ENCODE assay signal across 11 mouse cellular contexts in the genomic region with DNA sequence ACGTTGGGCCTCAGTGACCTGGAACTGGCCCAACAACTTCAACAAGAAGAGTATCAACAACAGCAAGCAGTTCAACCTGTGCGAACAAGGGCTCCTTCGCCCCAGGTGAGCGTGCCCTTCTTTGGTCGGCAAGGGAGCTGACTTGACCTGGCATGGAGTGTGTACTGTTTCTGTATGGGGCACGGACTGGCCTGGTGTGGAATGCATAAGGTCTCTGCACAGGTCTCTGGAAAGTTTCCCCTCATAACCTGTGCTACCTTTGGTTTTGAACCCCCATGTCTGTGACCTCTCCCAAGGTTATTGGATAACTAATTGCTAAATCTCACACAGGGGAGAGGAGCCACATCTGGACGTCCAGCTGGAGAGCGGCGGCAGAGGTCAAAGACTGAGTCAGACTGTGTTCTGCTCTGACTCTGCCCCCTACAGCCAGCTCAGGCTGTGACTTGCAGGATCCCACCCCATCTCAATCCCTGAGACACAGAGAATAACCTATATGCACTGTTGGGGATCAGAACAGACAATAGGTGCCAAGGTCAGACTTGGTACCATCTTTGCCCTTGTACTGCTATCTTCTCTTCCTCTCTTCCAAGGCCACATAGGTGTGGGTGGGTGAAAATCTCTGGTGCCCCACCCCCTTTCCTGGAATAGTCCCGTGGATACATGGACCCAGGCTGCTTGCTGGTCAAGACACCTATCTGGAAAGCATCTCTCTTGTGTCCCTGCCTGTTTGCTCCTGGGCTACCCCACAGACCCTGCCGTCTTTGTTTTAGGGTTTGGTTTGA. TPM values are rescaled to one million over a fixed set of nuclear protein-coding genes. Genes with fewer than 3 reads are reported as not detected.
DNase-seq lines count a peak whose midpoint lies in the region; ATAC-seq lines count a peak whose summit lies in the region.
"Had no signal": no experiment of that assay in that cellular context is flagged by ENCODE, and none has a peak within 500 bp of the region (broad histone marks: within the 10 kb centered on the region; RNA-seq: fewer than 3 reads in every experiment).

No protein-coding gene starts in this region.

- H3K27me3 ChIP-seq in liver, embryonic 13.5 days, result no peaks in the 10 kb centered on the region
- H3K27me3 ChIP-seq: midbrain, embryonic 12.5 days had no signal

- WGBS in liver, embryonic 13.5 days (ENCODE audit: insufficient replicate concordance), result 69% methylated on average over 11 of the region's 11 CpGs

- H3K36me3 ChIP-seq in liver, embryonic 13.5 days, result peaks cover 50% of the 10 kb centered on the region

- no peaks in the 10 kb centered on the region for H3K9me3 ChIP-seq in liver, embryonic 13.5 days (replicated peaks)
- H3K9me3 ChIP-seq: midbrain, embryonic 12.5 days had no signal

- H3K4me3 ChIP-seq in liver, embryonic 13.5 days (replicated peaks), result no peak overlapping the region
- H3K4me3 ChIP-seq: midbrain, embryonic 12.5 days had no signal

- H3K4me2 ChIP-seq in liver, embryonic 13.5 days, result no peak overlapping the region
- H3K4me2 ChIP-seq: midbrain, embryonic 12.5 days had no signal

- no peak overlapping the region; the same call in 1 of the 2 replicates for H3K9ac ChIP-seq in liver, embryonic 13.5 days
- H3K9ac ChIP-seq: midbrain, embryonic 12.5 days had no signal

- peak overlapping the region; percentile 49; the same call in 1 of the 2 replicates for H3K27ac ChIP-seq in liver, embryonic 13.5 days
- H3K27ac ChIP-seq: midbrain, embryonic 12.5 days had no signal

- H3K4me1 ChIP-seq in liver, embryonic 13.5 days (replicated peaks), result peaks cover 54% of the 10 kb centered on the region
- H3K4me1 ChIP-seq: midbrain, embryonic 12.5 days had no signal

- DNase-seq in adrenal gland, adult 2 months, result peak; percentile 70
- DNase-seq in adrenal gland, postnatal 4 days (ENCODE audit: low spot score in 2 of 2), result no peak
- DNase-seq in lung, adult 18-20 months, result peak; percentile 45 to 62
- DNase-seq in lung, postnatal 25 days (ENCODE audit: low spot score), result no peak
- no peak for DNase-seq in liver, embryonic 13.5 days
- DNase-seq in layer of hippocampus, adult 11-12 months (ENCODE audit: low spot score), result no peak
- no peak for DNase-seq in thymus, postnatal 25 days
- DNase-seq: cerebellum, adult 2 months had no signal

- ATAC-seq in erythroid progenitor cell, adult 5-6 weeks (replicated peaks; ENCODE audit: low FRiP score, poor library complexity, severe bottlenecking), result peak; percentile 28; the same call in 1 of the 2 replicates
- ATAC-seq in liver, embryonic 13.5 days (ENCODE audit: low read depth), result peak; percentile 38; the same call in 1 of the 2 replicates

RNA-seq across cellular contexts. Expression of a gene that starts 11.5 kb away (rescaled TPM):
- total RNA-seq in adrenal gland, adult 2 months (2021), result 1 to 10 TPM; 1.2 to 2.5 TPM
- polyA plus RNA-seq in adrenal gland, adult 2 months (2012; rRNA removed), result 0.88 and 1.3 TPM in 2 replicates
- total RNA-seq in adrenal gland, postnatal 4 days (2021), result 1 to 10 TPM; 1.1 to 1.3 TPM
- 0.84 and 1.1 TPM in 2 replicates for total RNA-seq in erythroid progenitor cell, adult 5-6 weeks (2015; ENCODE audit: low replicate concordance)
- total RNA-seq in erythroid progenitor cell, adult 5-6 weeks (2017; ENCODE audit: low replicate concordance), result not detected in 2 replicates
- 3.0 and 3.1 TPM in 2 replicates for polyA plus RNA-seq in liver, embryonic 13.5 days (2015; fragmentation: Nextera tagmentation; extraction: Ambion mirVana)

RNA-seq across cellular contexts. Expression of a gene that starts 13.6 kb away (rescaled TPM):
- total RNA-seq in adrenal gland, adult 2 months (2021), result 10 to 100 TPM; 26.3 to 31.1 TPM
- 14.1 and 15.4 TPM in 2 replicates for polyA plus RNA-seq in adrenal gland, adult 2 months (2012; rRNA removed)
- total RNA-seq in adrenal gland, postnatal 4 days (2021), result 10 to 100 TPM; 31.6 to 32.7 TPM
- 5.9 and 7.6 TPM in 2 replicates for total RNA-seq in erythroid progenitor cell, adult 5-6 weeks (2015; ENCODE audit: low replicate concordance)
- total RNA-seq in erythroid progenitor cell, adult 5-6 weeks (2017; ENCODE audit: low replicate concordance), result 7.2 and 8.4 TPM in 2 replicates
- 8.6 and 11.0 TPM in 2 replicates for polyA plus RNA-seq in liver, embryonic 13.5 days (2015; fragmentation: Nextera tagmentation; extraction: Ambion mirVana)

RNA-seq across cellular contexts. Expression of a gene that starts 14.4 kb away (rescaled TPM):
- 100 to 1,000 TPM; 131 to 139 TPM for total RNA-seq in adrenal gland, adult 2 months (2021)
- 209 and 296 TPM in 2 replicates for polyA plus RNA-seq in adrenal gland, adult 2 months (2012; rRNA removed)
- 100 to 1,000 TPM; 127 to 130 TPM for total RNA-seq in adrenal gland, postnatal 4 days (2021)
- 27.8 and 38.6 TPM in 2 replicates for total RNA-seq in erythroid progenitor cell, adult 5-6 weeks (2015; ENCODE audit: low replicate concordance)
- total RNA-seq in erythroid progenitor cell, adult 5-6 weeks (2017; ENCODE audit: low replicate concordance), result 19.0 and 36.1 TPM in 2 replicates
- polyA plus RNA-seq in liver, embryonic 13.5 days (2015; fragmentation: Nextera tagmentation; extraction: Ambion mirVana), result 17.0 and 18.6 TPM in 2 replicates

RNA-seq across cellular contexts. Expression of a gene that starts 19.1 kb away (rescaled TPM):
- 100 to 1,000 TPM; 224 to 263 TPM for total RNA-seq in adrenal gland, adult 2 months (2021)
- polyA plus RNA-seq in adrenal gland, adult 2 months (2012; rRNA removed), result 78.7 and 99.1 TPM in 2 replicates
- 100 to 1,000 TPM; 145 to 147 TPM for total RNA-seq in adrenal gland, postnatal 4 days (2021)
- total RNA-seq in erythroid progenitor cell, adult 5-6 weeks (2015; ENCODE audit: low replicate concordance), result 72.1 and 81.3 TPM in 2 replicates
- 35.4 and 49.5 TPM in 2 replicates for total RNA-seq in erythroid progenitor cell, adult 5-6 weeks (2017; ENCODE audit: low replicate concordance)
- polyA plus RNA-seq in liver, embryonic 13.5 days (2015; fragmentation: Nextera tagmentation; extraction: Ambion mirVana), result 113 and 125 TPM in 2 replicates

RNA-seq across cellular contexts. Expression of a gene that starts 44.5 kb away (rescaled TPM):
- total RNA-seq in adrenal gland, adult 2 months (2021), result not detected
- not detected in 2 replicates for polyA plus RNA-seq in adrenal gland, adult 2 months (2012; rRNA removed)
- under 1 TPM in 1 of 2 experiments, not detected in 1; 0.90 TPM for total RNA-seq in adrenal gland, postnatal 4 days (2021)
- total RNA-seq in erythroid progenitor cell, adult 5-6 weeks (2015; ENCODE audit: low replicate concordance), result not detected in 2 replicates
- not detected in 2 replicates for total RNA-seq in erythroid progenitor cell, adult 5-6 weeks (2017; ENCODE audit: low replicate concordance)
- polyA plus RNA-seq in liver, embryonic 13.5 days (2015; fragmentation: Nextera tagmentation; extraction: Ambion mirVana), result not detected in 2 replicates
- total RNA-seq: heart, adult 8-10 months had no signal

Comparison
In these comparisons a context has a peak if more than half of its experiments do, and no peak if none do; other contexts are left out.
1. DNase-seq: peak in adrenal gland, adult 2 months (single experiment) and lung, adult 18-20 months (2 of 2); none in adrenal gland, postnatal 4 days (0 of 2), lung, postnatal 25 days (single experiment), liver, embryonic 13.5 days (single experiment), layer of hippocampus, adult 11-12 months (single experiment) and thymus, postnatal 25 days (single experiment).